Comparison of ENCODE assay signal across 22 mouse cellular contexts in genomic region chr8:111551511-111552130, GRCm38 (mm10). TPM values are rescaled to one million over a fixed set of nuclear protein-coding genes. Genes with fewer than 3 reads are reported as not detected.
A peak's percentile ranks its signal among the peaks of the same experiment; 100 is the strongest.
DNase-seq lines count a peak whose midpoint lies in the region; ATAC-seq and TF ChIP-seq lines count a peak whose summit lies in the region.
"Had no signal": no experiment of that assay in that cellular context is flagged by ENCODE, and none has a peak within 500 bp of the region (broad histone marks: within the 10 kb centered on the region; RNA-seq: fewer than 3 reads in every experiment).

No protein-coding gene starts in this region.

- H3K4me2 ChIP-seq in heart, embryonic 11.5 days: no peak overlapping the region
- H3K4me2 ChIP-seq: forebrain, embryonic 15.5 days; heart, embryonic 12.5 days; hindbrain, embryonic 14.5 days; intestine, embryonic 15.5 days had no signal

- H3K36me3 ChIP-seq in heart, embryonic 11.5 days (ENCODE audit: control insufficient read depth, insufficient read depth, low read length): no peaks in the 10 kb centered on the region
- H3K36me3 ChIP-seq: forebrain, embryonic 15.5 days; intestine, embryonic 15.5 days had no signal

- no peak overlapping the region for H3K9ac ChIP-seq in heart, embryonic 11.5 days (ENCODE audit: low read depth, low read length)
- H3K9ac ChIP-seq: forebrain, embryonic 15.5 days; heart, embryonic 12.5 days; hindbrain, embryonic 14.5 days; intestine, embryonic 15.5 days had no signal

- no peak for TF ChIP-seq CTCF in layer of hippocampus, adult 2 months (conservative IDR thresholded peaks at IDR 0.05)

- ATAC-seq in heart, embryonic 11.5 days (replicated peaks; ENCODE audit: insufficient number of reproducible peaks, low FRiP score, low TSS enrichment): no peak
- peak; percentile 68 for ATAC-seq in megakaryocyte, adult 5-6 weeks (ENCODE audit: poor library complexity, severe bottlenecking)
- ATAC-seq: forebrain, embryonic 15.5 days; intestine, embryonic 15.5 days; Patski had no signal

- WGBS in heart, embryonic 11.5 days (ENCODE audit: insufficient replicate concordance): 85% methylated on average over 8 of the region's 8 CpGs

- H3K4me1 ChIP-seq in heart, embryonic 11.5 days (ENCODE audit: control insufficient read depth, insufficient read depth, low read length): peaks cover 17% of the 10 kb centered on the region; the same call in 1 of the 2 replicates
- peaks cover 23% of the 10 kb centered on the region for H3K4me1 ChIP-seq in brown adipose tissue, adult 24 weeks (ENCODE audit: control insufficient read depth, insufficient read depth, insufficient read length, low read length)

- H3K27ac ChIP-seq in heart, embryonic 11.5 days (ENCODE audit: low read depth, low read length): no peak overlapping the region
- peak overlapping the region; percentile 19; the same call in 1 of the 2 replicates for H3K27ac ChIP-seq in layer of hippocampus, adult 2 months
- H3K27ac ChIP-seq in brown adipose tissue, adult 24 weeks (replicated peaks; ENCODE audit: low read depth, low read length): peak overlapping the region; percentile 86
- H3K27ac ChIP-seq: forebrain, embryonic 15.5 days; hindbrain, embryonic 10.5 days; hindbrain, embryonic 14.5 days; intestine, embryonic 15.5 days had no signal

- H3K4me3 ChIP-seq in heart, embryonic 11.5 days (ENCODE audit: low read depth, low read length): no peak overlapping the region
- no peak overlapping the region for H3K4me3 ChIP-seq in layer of hippocampus, adult 2 months
- no peak overlapping the region for H3K4me3 ChIP-seq in brown adipose tissue, adult 24 weeks (ENCODE audit: insufficient read depth, low read depth, low read length)
- H3K4me3 ChIP-seq: forebrain, embryonic 15.5 days; heart, embryonic 12.5 days; hindbrain, embryonic 10.5 days; intestine, embryonic 15.5 days had no signal

- H3K27me3 ChIP-seq in heart, embryonic 11.5 days (ENCODE audit: control insufficient read depth, insufficient read depth, low read length): no peaks in the 10 kb centered on the region
- H3K27me3 ChIP-seq: CH12.LX; forebrain, embryonic 15.5 days; heart, embryonic 12.5 days; intestine, embryonic 15.5 days; Patski had no signal

- DNase-seq in heart, adult 11 months: peak; percentile 80
- no peak for DNase-seq in layer of hippocampus, adult 2 months (ENCODE audit: low spot score in 2 of 2)
- DNase-seq in layer of hippocampus, postnatal 14 days (ENCODE audit: low spot score in 2 of 2): no peak
- DNase-seq in urinary bladder, postnatal 25 days (ENCODE audit: low spot score): no peak
- DNase-seq in cerebellum, adult 9-10 months: no peak
- DNase-seq: adrenal gland, adult 8-10 months; adrenal gland, postnatal 36 days; cerebellum, adult 11-12 months; cerebellum, adult 9-11 months; cerebellum, postnatal 36 days; gastrocnemius, postnatal 10 days; kidney, adult 18-20 months had no signal

- H3K9me3 ChIP-seq in heart, embryonic 11.5 days (replicated peaks; ENCODE audit: control insufficient read depth, low read length): no peaks in the 10 kb centered on the region
- H3K9me3 ChIP-seq: forebrain, embryonic 15.5 days; heart, embryonic 12.5 days; hindbrain, embryonic 10.5 days; intestine, embryonic 15.5 days had no signal

RNA-seq across cellular contexts. Expression of gene Znrf1, which starts 15.7 kb away (rescaled TPM):
- polyA plus RNA-seq in heart, embryonic 11.5 days (2014; fragmentation: Nextera tagmentation; extraction: Ambion mirVana): 23.1 and 23.7 TPM in 2 replicates
- total RNA-seq in layer of hippocampus, adult 2 months (2021): 100 to 1,000 TPM; 105 to 107 TPM
- total RNA-seq in layer of hippocampus, postnatal 14 days (2021): 100 to 1,000 TPM; 116 to 123 TPM
- 17.6 and 24.9 TPM in 2 replicates for polyA plus RNA-seq in brown adipose tissue, adult 24 weeks (2012; ENCODE audit: insufficient read depth, insufficient read length, missing spikeins)
- total RNA-seq in megakaryocyte, adult 5-6 weeks (2015): 67.1 and 73.4 TPM in 2 replicates
- total RNA-seq in megakaryocyte, adult 5-6 weeks (2017): 39.3 and 50.3 TPM in 2 replicates

RNA-seq across cellular contexts. Expression of gene Wdr59, which starts 29.7 kb away (rescaled TPM):
- 2.5 and 4.2 TPM in 2 replicates for polyA plus RNA-seq in heart, embryonic 11.5 days (2014; fragmentation: Nextera tagmentation; extraction: Ambion mirVana)
- 10 to 100 TPM; 24.1 to 24.2 TPM for total RNA-seq in layer of hippocampus, adult 2 months (2021)
- total RNA-seq in layer of hippocampus, postnatal 14 days (2021): 10 to 100 TPM; 26.6 to 28.3 TPM
- 4.5 and 4.6 TPM in 2 replicates for polyA plus RNA-seq in brown adipose tissue, adult 24 weeks (2012; ENCODE audit: insufficient read depth, insufficient read length, missing spikeins)
- total RNA-seq in megakaryocyte, adult 5-6 weeks (2015): 3.1 and 3.3 TPM in 2 replicates
- total RNA-seq in megakaryocyte, adult 5-6 weeks (2017): 1.5 and 2.1 TPM in 2 replicates

Comparison
In these comparisons a context has a peak if more than half of its experiments do, and no peak if none do; other contexts are left out.
1. RNA of gene Wdr59, which starts 29.7 kb away (total RNA-seq): 26.6 to 28.3 TPM in layer of hippocampus, postnatal 14 days and 24.1 to 24.2 TPM in layer of hippocampus, adult 2 months; 1.5 to 3.3 TPM in megakaryocyte, adult 5-6 weeks; every median in the first group is over 4 times any median in the second.